Mouse (Mus musculus): ENCODE measurements around the gene Kng1.
A peak's percentile ranks its signal among the peaks of the same experiment; 100 is the strongest.

Gene Kng1

GRCm38 (mm10) chr16:23114339-23115171, 56.9 kb downstream of the Kng1 start:
- no peak for DNase-seq

GRCm38 (mm10) chr16:23115486-23115885, 57.8 kb downstream of the Kng1 start:
- no peak for DNase-seq

GRCm38 (mm10) chr16:23117173-23117572, 59.5 kb downstream of the Kng1 start:
- DNase-seq = no peak

GRCm38 (mm10) chr16:23122446-23122845, 64.8 kb downstream of the Kng1 start:
- DNase-seq = no peak

GRCm38 (mm10) chr16:23123104-23123503, 65.4 kb downstream of the Kng1 start:
- no peak for DNase-seq

GRCm38 (mm10) chr16:23124398-23124797, 66.7 kb downstream of the Kng1 start:
- DNase-seq = no peak

GRCm38 (mm10) chr16:23127311-23127672, 69.6 kb downstream of the Kng1 start:
- DNase-seq = no peak

GRCm38 (mm10) chr16:23127673-23128375, 70.2 kb downstream of the Kng1 start, which contains the start of gene Rfc4:
TSS of gene Rfc4 (minus strand) at chr16:23127737.
- peak; percentile 96 for DNase-seq

GRCm38 (mm10) chr16:23130303-23130702, 72.6 kb downstream of the Kng1 start:
- DNase-seq = no peak
